Mouse (Mus musculus) kidney, adult 11 months (tissue): ENCODE data around the gene Wfdc17.

Experiments
- DNase-seq: peaks from one replicate; pipeline ENCODE4 v3.0.0; 2022

Wfdc17 gene

DNA sequence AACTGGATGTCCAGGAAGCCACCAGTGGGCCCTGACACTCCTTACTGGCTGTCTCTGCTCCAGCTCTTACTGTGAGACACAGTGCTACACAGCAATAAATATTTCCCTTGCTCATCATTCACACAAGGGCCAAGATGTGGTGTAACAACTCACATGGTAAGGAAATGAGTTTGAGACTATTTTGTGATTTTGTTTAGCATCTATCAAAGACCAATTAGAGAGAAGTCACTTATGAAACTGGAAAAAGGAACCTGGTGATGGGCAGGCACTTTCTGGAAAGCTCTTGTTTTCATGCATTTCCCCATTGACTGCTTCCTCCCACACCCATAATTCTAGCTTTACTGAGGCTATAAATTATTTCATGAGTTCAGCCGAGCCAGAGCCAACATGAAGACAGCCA is at the start of gene Wfdc17:
TSS of gene Wfdc17 (plus strand) at position 287 of the 400 bp plus-strand sequence.
- no peak for DNase-seq

DNA sequence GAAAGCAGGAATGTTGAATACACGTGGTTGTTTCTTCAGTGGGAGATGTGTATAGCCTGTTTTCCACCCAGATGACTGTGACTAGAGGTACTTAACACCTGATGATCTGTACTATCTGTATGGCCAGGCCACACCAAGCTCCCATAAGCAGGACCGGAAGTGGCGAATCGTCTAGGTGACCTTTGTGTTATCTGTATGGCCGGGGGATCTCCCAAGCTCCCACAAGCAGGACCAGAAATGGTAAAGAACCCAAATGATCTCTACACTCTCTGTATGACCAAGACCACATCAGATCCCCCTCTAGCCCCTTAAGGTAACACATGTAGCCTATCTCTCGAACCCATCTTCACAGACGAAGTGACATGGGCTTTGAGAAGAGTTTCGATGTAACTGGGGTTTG is 49.2 kb upstream of the Wfdc17 start:
- DNase-seq: no peak

DNA sequence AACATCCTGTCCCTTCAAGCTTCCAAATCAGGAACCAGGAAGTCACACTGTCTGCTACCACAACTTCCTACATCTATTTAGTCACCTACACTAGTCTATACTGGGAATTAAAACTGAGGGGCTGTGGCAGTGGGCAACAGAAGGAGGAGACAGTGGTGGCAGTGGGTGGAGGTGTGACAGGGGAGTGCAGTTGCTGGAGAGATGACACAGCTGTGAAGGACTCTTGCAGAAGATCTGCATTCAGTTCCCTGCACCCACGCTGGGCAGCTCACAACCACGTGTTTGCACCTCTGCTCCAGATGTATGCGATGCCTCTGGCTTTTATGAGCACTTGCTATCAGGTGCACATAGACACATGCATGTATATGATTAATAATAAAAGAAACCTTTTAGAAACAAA is 46.3 kb upstream of the Wfdc17 start:
- DNase-seq: no peak

DNA sequence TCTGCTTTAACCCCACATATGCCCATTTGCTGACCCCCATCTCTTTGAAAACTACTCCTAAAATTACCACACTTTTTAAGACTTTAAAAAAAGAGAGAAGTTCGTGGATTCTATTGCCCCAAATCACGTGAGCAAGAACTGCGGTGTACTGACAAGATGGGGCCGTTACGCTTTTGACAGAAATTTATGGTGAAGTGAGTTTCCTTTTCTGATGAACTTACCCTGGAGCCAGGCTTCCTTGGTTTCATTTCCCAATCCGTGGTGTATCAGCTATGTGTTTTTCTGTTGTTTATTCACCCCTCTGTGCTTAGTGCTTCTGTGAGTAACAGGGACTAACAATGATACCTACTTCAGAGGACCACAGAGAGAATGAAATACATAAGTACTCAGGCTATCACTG is 45.0 kb upstream of the Wfdc17 start:
- DNase-seq: no peak

DNA sequence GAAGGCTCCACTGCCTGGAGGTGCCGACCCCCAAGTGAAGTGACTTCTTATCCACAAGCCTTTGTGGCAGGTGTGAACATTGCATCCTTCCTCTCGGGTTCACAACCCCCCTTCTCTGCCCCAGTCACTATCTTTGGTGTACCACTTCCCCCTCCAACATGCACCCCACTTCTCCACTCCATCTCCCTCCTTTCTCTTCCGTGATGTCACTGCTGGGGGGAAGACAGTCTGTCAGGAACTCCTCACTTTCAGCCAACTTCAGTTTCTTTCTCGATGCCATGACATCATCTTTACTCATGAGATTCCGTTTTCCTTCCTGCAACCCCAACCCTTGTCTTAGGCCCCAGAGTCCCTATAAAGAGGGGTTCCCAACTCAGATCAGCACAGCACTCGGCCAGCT is 41.6 kb upstream of the Wfdc17 start, which contains the start of gene Ccl4:
TSS of gene Ccl4 (plus strand) at position 381 of the 400 bp plus-strand sequence.
- no peak for DNase-seq

DNA sequence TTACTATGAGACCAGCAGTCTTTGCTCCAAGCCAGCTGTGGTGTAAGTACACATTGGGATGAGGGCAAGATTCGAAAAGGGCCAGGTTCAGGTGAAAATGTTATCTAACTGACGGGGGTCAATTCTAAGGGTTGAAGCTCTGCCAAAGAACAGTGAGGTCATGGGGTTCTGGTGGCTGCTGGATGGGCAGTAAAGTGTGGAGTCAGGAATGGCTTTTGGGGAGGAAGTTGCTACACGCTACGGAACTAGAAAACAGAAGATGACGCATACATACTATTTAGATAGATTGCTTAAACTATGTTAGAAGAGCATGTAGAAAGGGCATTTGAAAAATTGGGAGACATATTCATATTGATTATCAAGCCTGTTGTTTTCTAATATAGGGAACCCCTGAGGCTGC is 40.3 kb upstream of the Wfdc17 start:
- no peak for DNase-seq

DNA sequence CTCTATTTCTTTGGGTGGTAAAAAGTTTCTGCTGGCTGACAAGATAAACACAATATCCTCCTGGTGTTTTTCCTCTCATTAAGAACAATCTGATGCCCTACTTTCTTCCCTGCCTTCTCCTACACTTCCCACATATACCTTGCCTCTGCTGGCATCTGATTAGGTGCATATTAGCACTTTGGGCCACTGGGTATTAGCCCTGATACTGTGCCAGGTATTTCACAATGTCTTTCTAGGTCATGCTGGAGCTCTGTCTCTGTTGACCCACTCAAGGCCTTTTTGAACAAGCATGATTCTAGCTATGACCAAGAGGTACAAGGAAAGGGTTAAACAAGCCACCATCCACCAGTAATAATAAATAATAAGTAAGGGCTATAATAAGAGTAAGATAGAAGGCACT is 32.0 kb upstream of the Wfdc17 start:
- no peak for DNase-seq

DNA sequence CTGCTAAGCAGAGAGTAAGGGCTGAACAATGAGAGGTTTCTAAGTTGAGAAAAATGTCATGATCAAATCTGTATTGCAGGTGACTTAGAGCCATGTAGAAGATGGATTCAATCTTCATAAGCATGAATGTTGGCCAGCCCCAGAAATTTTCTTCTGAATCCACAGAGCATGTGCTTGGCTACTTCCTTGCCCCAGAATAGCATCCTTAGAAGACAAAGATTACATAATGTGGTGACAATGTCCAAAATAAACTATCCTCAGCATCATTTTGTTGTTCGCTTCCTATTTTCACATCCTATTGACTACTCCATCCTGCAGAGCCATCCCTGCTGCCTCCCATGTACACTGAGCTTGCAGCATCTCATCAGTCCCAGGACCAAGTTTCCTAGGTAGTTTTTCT is 28.1 kb upstream of the Wfdc17 start:
- DNase-seq: no peak

DNA sequence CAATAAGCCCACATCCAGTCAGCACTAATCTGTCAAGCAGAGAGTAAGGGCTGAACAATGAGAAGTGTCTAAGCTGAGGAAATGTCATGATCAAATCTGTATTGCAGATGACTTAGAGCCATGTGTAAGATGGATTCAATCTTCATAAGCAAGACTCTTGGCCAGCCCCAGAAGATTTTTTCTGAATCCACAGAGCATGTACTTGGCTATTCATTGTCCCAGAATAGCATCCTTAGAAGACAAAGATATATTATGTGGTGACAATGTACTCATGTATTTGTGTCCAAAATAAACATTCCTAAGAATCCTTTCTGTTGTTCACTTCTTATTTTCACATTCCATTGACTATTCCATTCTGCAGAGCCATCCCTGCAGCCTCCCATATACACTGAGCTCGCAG is 13.9 kb upstream of the Wfdc17 start:
- no peak for DNase-seq

DNA sequence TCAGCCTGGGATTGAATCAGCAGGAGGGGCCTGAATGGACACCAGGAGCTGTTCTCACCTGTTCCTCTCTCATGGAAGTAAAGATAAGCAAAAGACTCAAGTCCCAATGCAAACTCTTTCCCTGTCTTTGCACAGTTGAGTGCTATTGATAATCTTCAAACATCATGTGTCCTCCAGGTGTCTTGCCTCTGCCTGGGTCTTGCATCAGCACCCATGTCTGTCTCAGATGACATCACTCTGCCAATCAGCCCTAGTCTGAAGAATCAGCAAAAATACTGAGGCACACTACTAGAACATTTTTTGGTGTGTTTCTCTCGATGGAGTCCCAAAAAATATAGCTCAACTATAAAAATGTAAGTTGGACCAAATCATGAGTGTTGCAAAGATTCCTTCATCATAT is 11.8 kb upstream of the Wfdc17 start:
- no peak for DNase-seq

DNA sequence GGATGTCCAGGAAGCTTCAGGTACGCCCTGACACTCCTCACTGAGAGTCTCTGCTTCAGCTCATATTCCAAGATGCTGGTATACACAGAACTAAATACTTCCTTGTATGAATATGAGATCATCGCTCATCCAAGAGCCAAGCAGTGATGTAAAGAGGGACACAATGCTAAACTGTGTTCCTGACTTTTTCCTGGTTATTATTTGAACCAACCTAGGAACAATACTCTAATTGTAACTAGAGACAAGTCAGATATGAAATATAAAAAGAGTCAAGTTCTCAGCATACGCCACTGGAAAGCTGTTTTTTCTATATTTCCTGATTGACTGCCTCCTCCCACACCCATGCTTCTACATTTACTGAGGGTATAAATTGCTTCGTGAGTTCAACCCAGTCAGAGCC is 4.9 kb downstream of the Wfdc17 start, which contains the start of gene Wfdc18:
TSS of gene Wfdc18 (plus strand) at position 301 of the 400 bp plus-strand sequence.
- no peak for DNase-seq

DNA sequence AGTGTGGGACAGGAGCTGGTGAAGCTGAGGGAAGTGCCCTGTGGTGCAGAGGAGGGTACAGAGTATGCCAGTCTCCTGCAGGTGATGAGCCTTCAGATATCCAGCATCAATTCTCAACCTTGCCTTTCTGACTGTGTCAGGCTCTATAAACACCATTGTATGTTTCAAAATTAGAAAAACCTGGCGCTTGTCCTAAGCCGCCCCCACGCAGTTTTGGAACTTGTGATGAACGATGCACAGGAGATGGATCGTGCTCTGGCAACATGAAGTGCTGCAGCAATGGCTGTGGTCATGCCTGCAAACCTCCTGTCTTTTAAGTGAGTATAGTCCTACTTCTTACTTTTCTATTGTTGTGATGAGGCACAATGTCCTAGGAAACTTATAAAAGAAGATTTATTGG is 5.9 kb downstream of the Wfdc17 start:
- no peak for DNase-seq

DNA sequence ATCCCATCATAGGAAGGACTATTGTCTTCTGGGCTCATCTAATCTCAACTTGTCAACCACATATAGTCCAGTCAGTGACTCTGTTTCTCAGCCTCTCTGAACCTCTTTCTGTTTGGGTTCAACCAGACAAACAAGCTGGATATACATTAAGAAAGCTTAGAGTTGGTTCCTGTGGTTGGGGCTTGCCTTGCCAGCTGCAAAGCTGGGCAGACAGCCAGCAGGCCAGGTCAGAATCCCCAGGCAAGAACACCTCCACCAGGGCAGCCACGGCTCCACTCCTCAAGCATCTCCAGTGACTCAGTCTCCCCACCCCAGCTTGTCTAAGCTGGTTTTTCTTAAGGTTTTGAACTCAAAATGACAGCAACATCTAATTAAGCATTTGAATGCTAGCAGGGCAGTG is 8.9 kb downstream of the Wfdc17 start:
- no peak for DNase-seq

DNA sequence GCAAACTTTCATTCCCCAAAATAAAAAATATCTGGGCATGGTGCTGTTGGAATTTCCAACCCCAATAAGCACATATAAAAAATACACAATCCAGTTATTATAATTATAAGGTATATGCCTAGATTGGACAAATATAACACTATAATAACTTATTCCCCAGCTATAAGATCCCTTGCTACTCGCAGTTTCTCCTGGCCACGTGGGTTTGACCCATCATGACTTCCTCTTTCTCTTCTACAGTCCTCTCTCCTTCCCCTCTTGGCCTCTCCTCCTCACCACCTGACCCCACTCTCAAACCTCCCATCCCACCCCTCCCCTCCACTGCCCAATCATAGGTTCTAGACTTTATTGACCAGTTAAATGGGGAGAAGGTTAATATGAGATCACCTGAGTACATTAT is 10.1 kb downstream of the Wfdc17 start:
- no peak for DNase-seq

DNA sequence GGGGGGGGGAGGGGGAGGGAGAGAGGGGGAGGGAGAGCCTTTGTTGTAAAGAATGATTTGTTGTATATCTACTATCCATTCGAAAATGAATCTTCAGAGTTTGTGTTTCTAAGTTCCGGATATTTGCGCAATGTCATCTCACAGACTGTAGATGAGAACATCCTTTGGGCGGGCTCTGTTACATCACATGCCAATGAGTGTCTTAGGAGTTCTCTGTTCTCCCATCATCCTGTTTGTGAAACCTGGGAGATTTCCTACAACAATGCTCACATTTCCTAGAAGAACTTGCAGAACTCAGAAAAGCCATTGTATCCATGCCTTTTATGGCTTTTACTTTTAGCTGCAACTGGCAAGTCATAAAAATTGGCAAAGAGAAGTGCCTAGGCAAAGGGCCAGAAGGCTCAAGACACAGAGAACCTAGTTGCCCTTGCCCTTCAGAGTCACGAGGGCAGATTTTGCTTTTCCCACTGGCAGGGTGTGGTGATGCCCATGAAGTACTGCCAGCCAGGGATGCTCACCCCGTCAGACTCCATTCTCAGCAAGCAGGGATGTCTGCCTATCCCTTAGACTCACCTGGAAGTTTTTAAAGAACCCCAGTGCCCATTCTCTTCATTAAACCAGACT is 13.4 kb downstream of the Wfdc17 start:
- DNase-seq: no peak

DNA sequence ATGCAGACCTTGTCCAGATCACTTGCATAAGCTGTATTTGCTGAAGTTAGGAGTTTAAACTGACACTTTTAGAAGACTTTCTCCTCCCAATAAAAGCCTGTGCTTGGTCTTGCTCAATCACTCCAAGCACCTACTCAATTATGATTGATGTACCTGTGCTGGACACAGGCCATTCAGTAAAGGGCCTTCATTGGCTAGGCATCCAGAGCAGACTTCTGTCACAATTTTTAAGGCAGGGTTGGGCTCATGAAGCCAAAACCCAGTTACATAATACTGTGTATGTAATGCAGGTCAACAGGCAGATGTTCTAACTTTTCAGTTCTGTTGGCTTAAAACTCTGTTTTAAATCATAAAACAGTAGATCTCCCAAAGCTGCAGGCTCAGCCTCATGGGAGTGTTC is 17.0 kb downstream of the Wfdc17 start:
- no peak for DNase-seq

DNA sequence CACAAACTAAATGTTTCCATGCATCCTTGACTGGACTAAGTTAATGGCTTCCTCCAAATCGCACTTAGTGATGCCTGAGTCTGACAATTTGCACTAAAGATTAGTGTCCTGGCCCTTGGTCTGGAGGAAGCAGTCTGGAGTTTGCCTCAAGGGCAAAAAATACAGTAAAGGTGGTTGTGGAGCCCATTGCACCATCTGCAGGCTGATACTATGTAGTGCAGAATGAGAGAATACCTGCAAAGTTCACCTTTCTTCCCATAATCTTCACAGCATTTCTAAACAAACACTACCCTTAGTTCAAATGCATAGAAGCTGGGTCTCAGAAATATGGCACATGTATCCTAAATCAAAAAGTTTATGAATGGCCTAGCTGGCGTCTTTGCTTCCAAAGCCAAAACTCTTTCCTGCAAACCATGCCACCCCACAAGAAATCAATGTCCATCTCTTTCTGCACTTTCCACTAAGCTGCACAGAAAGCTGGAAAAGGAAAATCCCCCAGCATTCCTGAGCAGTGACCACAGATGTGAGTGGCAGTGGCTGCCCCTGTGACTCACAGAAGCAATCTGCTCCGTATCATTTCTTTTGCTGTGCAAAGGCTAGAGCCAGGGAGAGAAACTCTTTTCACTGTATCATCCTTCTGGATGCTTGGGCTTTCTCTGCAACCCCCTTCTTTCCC is 25.1 kb downstream of the Wfdc17 start:
- DNase-seq: no peak

DNA sequence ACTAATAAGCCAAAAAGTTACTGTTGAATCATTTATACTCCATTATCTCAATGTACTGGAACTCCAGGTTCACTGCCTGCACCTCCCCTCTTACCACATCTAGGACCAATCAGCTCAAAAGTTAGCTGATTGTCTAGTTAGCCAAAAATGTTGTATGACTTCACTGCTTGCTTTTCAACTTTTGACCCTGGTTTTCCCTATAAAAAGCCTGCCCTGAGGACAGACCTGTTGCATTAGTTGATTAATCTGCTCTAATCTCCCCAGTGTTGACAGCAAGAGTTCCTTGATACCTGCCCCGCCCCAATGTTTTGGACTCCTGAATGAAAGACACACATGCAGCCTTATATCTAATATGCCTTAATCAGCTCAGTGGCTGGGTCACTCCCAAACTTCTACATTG is 27.3 kb downstream of the Wfdc17 start:
- DNase-seq: no peak

DNA sequence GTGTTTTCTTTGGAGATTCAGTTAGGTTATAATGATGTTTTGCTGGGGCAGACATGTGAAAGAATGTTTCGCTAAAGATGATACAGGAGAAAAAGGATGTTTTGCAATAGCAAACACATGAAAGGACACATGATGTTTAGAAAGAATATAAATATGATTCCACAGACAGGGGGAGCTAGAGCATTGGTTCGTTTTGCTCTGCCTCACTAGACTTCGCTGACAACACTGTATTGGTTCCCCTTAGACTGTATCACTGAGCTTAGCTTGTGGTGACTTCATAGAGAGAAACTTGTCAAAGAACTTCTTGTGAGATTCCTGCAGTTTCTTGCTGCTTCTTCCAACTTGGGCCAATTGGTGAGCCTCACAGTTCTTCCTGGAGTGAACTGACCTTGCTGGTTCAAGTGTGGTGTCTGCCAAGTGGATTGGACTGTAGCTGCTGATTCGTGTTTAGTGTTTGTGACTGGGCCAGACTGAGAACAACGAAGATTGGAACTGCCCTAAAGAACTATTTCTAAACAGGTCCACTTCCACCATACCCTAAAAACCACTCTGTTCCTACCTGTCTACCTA is 29.4 kb downstream of the Wfdc17 start:
- no peak for DNase-seq

DNA sequence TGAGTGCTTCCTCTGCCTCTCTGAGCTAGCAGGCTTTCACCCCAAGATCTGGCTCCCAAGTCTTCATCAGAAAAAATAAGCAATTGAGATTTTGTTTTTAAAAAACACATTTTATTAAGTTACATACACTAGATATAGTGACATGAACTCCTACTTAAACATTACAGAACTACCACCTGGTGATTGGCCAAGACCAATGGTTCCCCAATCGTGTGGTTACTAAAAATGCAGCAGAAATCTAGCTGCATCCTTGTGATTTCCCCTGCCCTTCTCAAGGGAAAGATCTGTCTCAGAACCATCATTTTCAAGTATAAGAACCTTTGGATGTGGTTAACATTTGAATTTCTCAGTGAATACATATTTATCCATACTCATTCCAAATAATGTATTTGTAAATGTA is 30.4 kb downstream of the Wfdc17 start:
- no peak for DNase-seq

DNA sequence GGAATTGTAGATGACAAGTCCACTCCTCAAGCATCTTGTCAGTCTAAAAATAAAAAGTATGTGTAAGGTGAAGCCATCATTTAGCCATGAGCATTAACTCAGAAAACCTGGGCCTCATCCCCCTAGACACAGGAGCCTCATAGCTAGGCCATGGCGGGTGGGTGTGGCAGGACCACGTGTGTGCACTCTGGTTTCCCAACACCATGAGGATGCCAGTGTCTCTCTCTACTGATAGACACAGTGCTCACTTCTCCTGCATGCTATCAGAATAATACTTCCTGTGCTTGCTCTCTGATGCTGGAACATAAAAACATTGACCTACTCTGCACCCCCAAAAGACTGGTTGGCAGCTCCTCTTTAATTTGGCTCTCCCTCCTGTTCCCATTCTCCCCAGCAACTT is 32.1 kb downstream of the Wfdc17 start:
- DNase-seq: no peak

DNA sequence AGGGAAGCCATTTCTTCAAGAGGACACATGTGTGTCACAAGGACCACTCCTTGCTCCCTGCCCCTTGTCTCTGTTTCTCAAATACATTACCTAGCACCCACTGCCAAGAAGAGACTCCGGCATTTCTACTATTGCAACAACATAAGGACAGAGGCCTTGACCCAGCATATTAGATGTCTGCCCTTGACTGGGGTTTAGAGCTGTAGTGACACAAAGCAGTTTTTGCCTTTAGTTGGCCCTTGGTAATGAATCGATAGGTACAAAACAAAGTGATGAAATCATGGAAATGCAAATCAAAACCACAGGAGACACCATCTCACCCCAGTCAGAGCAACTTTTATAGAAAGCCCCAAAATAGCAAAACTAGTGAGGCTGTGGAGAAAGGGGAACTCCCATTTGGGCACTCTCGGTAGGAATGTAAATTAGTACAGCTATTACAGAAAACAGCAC is 33.3 kb downstream of the Wfdc17 start:
- DNase-seq: no peak

DNA sequence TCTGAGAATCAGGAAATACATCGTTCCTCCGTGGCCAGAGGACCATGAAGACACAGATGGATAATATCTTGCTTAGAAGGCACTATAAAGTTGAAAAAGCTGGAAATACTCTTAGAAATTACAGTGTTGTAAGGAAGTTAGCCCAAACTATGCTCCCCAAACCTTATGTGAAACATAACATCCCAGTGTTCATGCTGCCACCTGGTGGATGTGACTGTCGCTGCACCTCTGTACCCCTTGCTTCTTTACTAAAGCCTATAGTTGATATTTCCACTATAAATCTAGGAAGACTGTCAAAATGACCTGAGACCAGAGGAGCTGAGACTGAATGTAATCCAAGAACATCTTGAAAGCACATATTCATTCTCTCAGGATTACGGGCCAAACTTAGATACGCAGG is 35.5 kb downstream of the Wfdc17 start:
- DNase-seq: peak; percentile 38

DNA sequence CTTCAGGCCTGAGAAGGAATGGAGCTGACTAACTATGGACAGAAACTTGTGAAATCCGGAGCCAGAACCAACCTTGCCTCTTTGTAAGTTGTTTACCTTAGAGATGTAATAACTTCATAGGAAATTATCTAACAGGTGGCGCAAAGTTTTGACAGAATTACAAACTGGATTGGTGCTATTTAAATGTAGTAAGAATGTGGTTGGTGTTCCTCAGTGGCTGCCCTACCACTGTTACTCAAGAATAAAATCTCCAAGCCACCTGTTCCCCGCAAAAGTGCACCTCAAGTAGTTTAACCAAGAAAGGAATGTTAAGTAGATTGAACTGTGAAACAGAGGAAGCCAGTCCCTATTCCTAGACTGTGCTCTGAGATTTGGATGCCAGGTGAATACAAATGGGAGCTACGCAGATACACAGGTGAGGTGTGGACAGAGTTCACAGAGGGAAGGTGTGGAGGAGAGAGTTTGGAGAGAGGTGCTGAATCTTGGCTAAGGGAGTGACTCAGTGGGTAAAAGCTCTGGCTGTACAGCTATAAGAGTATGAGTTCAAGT is 36.7 kb downstream of the Wfdc17 start:
- DNase-seq: no peak
